Mouse (Mus musculus): ENCODE results near the gene Ncoa4.
A peak's percentile ranks its signal among the peaks of the same experiment; 100 is the strongest.

GRCm38 (mm10) chr14:32161090-32161885 is 1.6 kb downstream of the Ncoa4 start:
- TF ChIP-seq EP300 (IDR thresholded peaks at IDR 0.05; ENCODE audit: low read depth) (peak; percentile 67), CTCF (IDR thresholded peaks at IDR 0.05; ENCODE audit: low read depth) (no peak)
